ENCODE assay signal across 7 mouse cellular contexts in genomic region chr13:92131384-92132150, GRCm38 (mm10). TPM values are rescaled to one million over a fixed set of nuclear protein-coding genes. Genes with fewer than 3 reads are reported as not detected.
DNase-seq lines count a peak whose midpoint lies in the region; ATAC-seq and TF ChIP-seq lines count a peak whose summit lies in the region.

Gene Rasgrf2, minus strand, starts transcription at chr13:92131656.

- H3K27me3 ChIP-seq in hindbrain, postnatal 0 days (ENCODE audit: insufficient read depth, low read length), result no peaks in the 10 kb centered on the region
- H3K27me3 ChIP-seq in stomach, embryonic 16.5 days (ENCODE audit: control insufficient read depth, insufficient read depth, low read length), result peaks cover 9% of the 10 kb centered on the region; the same call in 1 of the 2 replicates

- H3K9ac ChIP-seq in hindbrain, postnatal 0 days (replicated peaks; ENCODE audit: low read length), result peak within 1 kb of the TSS; percentile 61
- peak within 1 kb of the TSS; percentile 60 for H3K9ac ChIP-seq in stomach, embryonic 16.5 days (ENCODE audit: low read length)

- H3K27ac ChIP-seq in hindbrain, postnatal 0 days, result peak within 1 kb of the TSS; percentile 68
- H3K27ac ChIP-seq in stomach, embryonic 16.5 days (ENCODE audit: low read length), result no peak within 1 kb of the TSS

- H3K9me3 ChIP-seq in hindbrain, postnatal 0 days (ENCODE audit: low read length), result no peaks in the 10 kb centered on the region
- H3K9me3 ChIP-seq in stomach, embryonic 16.5 days (replicated peaks; ENCODE audit: control insufficient read depth, low read length), result no peaks in the 10 kb centered on the region

- peak within 1 kb of the TSS; percentile 63 for H3K4me3 ChIP-seq in hindbrain, postnatal 0 days (ENCODE audit: low read length)
- H3K4me3 ChIP-seq in stomach, embryonic 16.5 days (replicated peaks; ENCODE audit: low read length), result peak within 1 kb of the TSS; percentile 57

- WGBS in hindbrain, postnatal 0 days, result 1% methylated on average over 66 of the region's 70 CpGs
- 2% methylated on average over 70 of the region's 70 CpGs for WGBS in stomach, embryonic 16.5 days

- H3K4me1 ChIP-seq in hindbrain, postnatal 0 days (ENCODE audit: insufficient read depth, low read length), result no peaks in the 10 kb centered on the region; the same call in 1 of the 2 replicates
- no peaks in the 10 kb centered on the region for H3K4me1 ChIP-seq in stomach, embryonic 16.5 days (ENCODE audit: control insufficient read depth, insufficient read depth, low read length)

- ATAC-seq in hindbrain, postnatal 0 days, result peak; percentile 91
- peak; percentile 72 for ATAC-seq in stomach, embryonic 16.5 days (ENCODE audit: insufficient read depth, low FRiP score)

- no peaks in the 10 kb centered on the region for H3K36me3 ChIP-seq in hindbrain, postnatal 0 days (ENCODE audit: insufficient read depth, low read length)
- H3K36me3 ChIP-seq in stomach, embryonic 16.5 days (ENCODE audit: control insufficient read depth, insufficient read depth, low read length), result no peaks in the 10 kb centered on the region

- peak; percentile 66 for DNase-seq in R1 (ENCODE audit: low read depth, low spot score)
- peak; percentile 77 for DNase-seq in brain, adult 2 months (ENCODE audit: low read depth, low spot score)
- DNase-seq in frontal cortex, postnatal 25 days (ENCODE audit: low spot score in 2 of 2), result peak; percentile 40 to 42
- DNase-seq in hindbrain, postnatal 0 days (ENCODE audit: low spot score), result peak; percentile 63
- DNase-seq in left cerebral cortex, adult 9 months (ENCODE audit: low spot score in 2 of 2), result peak; percentile 22 to 67
- DNase-seq in mesoderm, embryonic 11.5 days (ENCODE audit: low read depth, low spot score), result peak; percentile 39

- peak within 1 kb of the TSS; percentile 84 for H3K4me2 ChIP-seq in hindbrain, postnatal 0 days (ENCODE audit: low read depth, low read length)
- peak within 1 kb of the TSS; percentile 99 for H3K4me2 ChIP-seq in stomach, embryonic 16.5 days (ENCODE audit: low read depth, low read length)

- TF ChIP-seq CTCF in hindbrain, postnatal 0 days (IDR thresholded peaks at IDR 0.05; ENCODE audit: low read depth), result no peak

RNA-seq across cellular contexts. Expression of gene Rasgrf2, which starts in this region (rescaled TPM):
- 61.2 and 99.6 TPM in 2 replicates for total RNA-seq in hindbrain, postnatal 0 days (2014; rRNA removed)
- polyA plus RNA-seq in hindbrain, postnatal 0 days (2015; fragmentation: Nextera tagmentation; extraction: Ambion mirVana), result 11.0 and 12.9 TPM in 2 replicates
- 0.77 and 1.3 TPM in 2 replicates for polyA plus RNA-seq in stomach, embryonic 16.5 days (2015; fragmentation: Nextera tagmentation; extraction: Ambion mirVana)
